Mouse (Mus musculus) E14TG2a.4 (cell line): Measurements from ENCODE around the gene BC049715.

Experiments used
- CTCF ChIP-seq: conservative IDR thresholded peaks from 2 replicates; pipeline ENCODE4 v1.5.1; 2014; ENCODE audit warnings: low read length
- NANOG ChIP-seq: IDR thresholded peaks from 2 replicates; pipeline ENCODE4 v1.6.1; 2014; ENCODE audit warnings: borderline replicate concordance, low read length, mixed read lengths

- TF ChIP-seq CTCF: no peak
- TF ChIP-seq NANOG: no peak
Measured at GRCm38 (mm10) chr6:136800710-136801109, 26.7 kb upstream of the BC049715 start.
